Mouse (Mus musculus) heart, embryonic 12.5 days (tissue): ENCODE measurements at regions not wholly inside any gene's neighbourhood (a gene's known extent, or its start where the extent isn't known, plus 50 kb on each side); places are given as distances from the start of the nearest gene placed in this dataset.
A peak's percentile ranks its signal among the peaks of the same experiment; 100 is the strongest.

ENCODE experiments used
- ATAC-seq: fragments of 200-750 bp; cut with Nextera tagmentation; 2 replicates; pipeline ENCODE4 v1.8.0; 2017; ENCODE audit warnings: moderate TSS enrichment, moderate library complexity; ENCODE audit not compliant: insufficient number of reproducible peaks, low FRiP score
- H3K27ac ChIP-seq: fragments of 300-500 bp; sonication (generic); 2 replicates; pipeline ENCODE4 v1.5.1; 2016; ENCODE audit warnings: mild to moderate bottlenecking, moderate library complexity; ENCODE audit not compliant: poor library complexity, severe bottlenecking
- H3K27me3 ChIP-seq: fragments of 300-500 bp; sonication (generic); replicated peaks from 2 replicates; pipeline ENCODE4 v1.6.1; 2016; ENCODE audit warnings: mild to moderate bottlenecking, moderate library complexity
- H3K36me3 ChIP-seq: fragments of 300-500 bp; sonication (generic); 2 replicates; pipeline ENCODE4 v1.6.1; 2016; ENCODE audit warnings: mild to moderate bottlenecking, moderate library complexity
- H3K4me1 ChIP-seq: fragments of 300-500 bp; sonication (generic); replicated peaks from 2 replicates; pipeline ENCODE4 v1.6.1; 2016; ENCODE audit warnings: mild to moderate bottlenecking
- H3K4me2 ChIP-seq: fragments of 300-500 bp; sonication (generic); 2 replicates; pipeline ENCODE4 v1.6.1; 2016; ENCODE audit warnings: mild to moderate bottlenecking, moderate library complexity
- H3K4me3 ChIP-seq: fragments of 300-500 bp; sonication (generic); 2 replicates; pipeline ENCODE4 v1.5.1; 2016; ENCODE audit warnings: mild to moderate bottlenecking
- H3K9ac ChIP-seq: fragments of 300-500 bp; sonication (generic); 2 replicates; pipeline ENCODE4 v1.6.1; 2016; ENCODE audit warnings: mild to moderate bottlenecking, moderate library complexity
- H3K9me3 ChIP-seq: fragments of 300-500 bp; sonication (generic); replicated peaks from 2 replicates; pipeline ENCODE4 v1.6.1; 2016; ENCODE audit warnings: mild to moderate bottlenecking, moderate library complexity
- WGBS: fragments of 180-500 bp; shearing (Covaris S2); methylation state at CpG from one replicate; pipeline ENCODE4 v1.1.7; 2016; 5-methylcytosine and 5-hydroxymethylcytosine counted together

DNA sequence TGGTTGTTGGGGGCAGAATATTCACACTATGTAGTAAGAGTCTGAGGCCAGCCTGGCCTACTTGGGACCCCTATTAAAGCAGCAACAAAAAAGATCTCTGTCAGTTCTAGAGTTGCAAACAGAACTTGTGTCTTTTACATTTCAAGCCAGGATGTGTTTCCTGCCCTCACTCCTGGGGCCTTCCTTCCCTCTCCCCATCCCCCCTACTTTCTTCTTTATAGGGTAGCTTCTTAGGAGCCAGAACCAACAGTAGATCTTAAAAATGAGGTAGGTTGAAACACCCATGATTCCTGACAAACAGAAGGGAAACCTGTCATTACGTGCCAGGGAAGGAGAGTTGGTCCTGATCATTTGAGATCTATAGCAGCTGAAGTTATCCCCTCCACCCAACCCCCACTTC, 198.0 kb upstream of the Trib2 start:
- no peaks in the 10 kb centered on the region for H3K27me3 ChIP-seq
- WGBS: 94% methylated on average over 1 of the region's 1 CpGs
- no peak overlapping the region for H3K4me2 ChIP-seq
- no peak overlapping the region for H3K4me3 ChIP-seq
- no peaks in the 10 kb centered on the region for H3K9me3 ChIP-seq
- ATAC-seq: no peak
- peaks cover 27% of the 10 kb centered on the region for H3K4me1 ChIP-seq
- H3K9ac ChIP-seq: no peak overlapping the region
- H3K27ac ChIP-seq: no peak overlapping the region
- no peaks in the 10 kb centered on the region for H3K36me3 ChIP-seq

DNA sequence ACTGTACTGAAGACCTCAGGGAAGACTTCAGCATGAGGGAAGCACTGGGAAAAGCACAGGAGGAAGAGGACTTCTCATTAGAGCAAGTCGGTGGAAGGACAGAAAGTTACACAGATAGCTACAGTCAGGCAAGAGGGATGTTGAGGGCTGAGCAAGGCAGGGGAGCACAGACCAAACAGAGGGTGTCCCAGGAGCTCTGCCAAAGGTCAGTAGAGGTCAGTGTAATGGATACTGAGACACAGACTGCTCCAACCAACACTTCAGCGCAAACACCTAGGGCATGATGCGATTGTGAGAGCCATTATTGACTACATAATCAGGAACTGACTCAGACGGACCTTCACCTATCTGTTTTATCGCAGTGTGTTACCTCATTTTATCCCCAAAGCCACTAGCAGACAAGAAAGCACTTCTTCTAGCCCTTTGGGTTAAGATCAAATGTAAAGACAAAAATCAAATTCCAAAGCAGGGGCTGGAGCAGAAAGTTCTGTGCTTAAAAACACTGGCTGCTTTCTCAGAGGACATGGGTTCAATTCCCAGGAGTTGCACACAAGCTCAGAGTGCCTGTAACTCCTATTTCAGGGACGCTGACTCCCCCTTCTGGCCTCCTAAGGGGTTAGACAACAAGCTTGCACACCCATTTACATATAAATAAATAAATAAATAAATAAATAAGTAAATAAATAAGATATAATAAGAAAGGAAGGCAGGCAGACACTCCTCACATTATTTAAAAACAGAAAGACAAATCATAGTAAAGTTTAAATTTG, 197.3 kb upstream of the Trib2 start:
- H3K9me3 ChIP-seq: no peaks in the 10 kb centered on the region
- no peak overlapping the region for H3K9ac ChIP-seq
- H3K27me3 ChIP-seq: no peaks in the 10 kb centered on the region
- no peak overlapping the region for H3K27ac ChIP-seq
- H3K36me3 ChIP-seq: no peaks in the 10 kb centered on the region
- ATAC-seq: no peak
- WGBS: 83% methylated on average over 6 of the region's 6 CpGs
- H3K4me1 ChIP-seq: peaks cover 30% of the 10 kb centered on the region
- H3K4me3 ChIP-seq: no peak overlapping the region
- H3K4me2 ChIP-seq: no peak overlapping the region

- no peak for ATAC-seq
- no peaks in the 10 kb centered on the region for H3K27me3 ChIP-seq
- WGBS: 74% methylated on average over 2 of the region's 2 CpGs
These were observed 196.6 kb upstream of the Trib2 start for GRCm38 (mm10) chr12:16013354-16013753.

DNA sequence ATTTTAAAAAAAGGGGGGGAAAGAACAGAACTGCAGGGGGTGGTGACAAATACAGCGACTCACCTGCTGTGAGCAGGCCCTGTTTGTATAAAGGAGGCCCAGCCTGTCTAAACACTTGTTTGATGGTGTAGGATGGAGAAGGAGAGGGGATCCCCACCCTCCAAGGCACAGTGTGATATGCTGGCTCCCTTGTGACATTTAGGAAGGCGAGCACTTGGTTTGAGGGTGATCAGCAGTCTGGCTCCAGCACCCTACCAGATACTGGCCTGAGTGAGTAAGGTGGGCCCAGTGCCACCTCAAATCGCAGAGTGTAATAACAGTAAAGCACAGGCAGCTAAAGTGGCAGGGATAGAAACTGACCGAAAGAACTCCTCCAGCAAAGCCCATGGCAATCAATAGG, 195.4 kb upstream of the Trib2 start:
- Histone ChIP-seq H3K4me3 (no peak overlapping the region), H3K36me3 (no peaks in the 10 kb centered on the region), H3K27ac (no peak overlapping the region), H3K9me3 (no peaks in the 10 kb centered on the region), H3K27me3 (no peaks in the 10 kb centered on the region), H3K4me1 (peaks cover 33% of the 10 kb centered on the region), H3K9ac (no peak overlapping the region), H3K4me2 (no peak overlapping the region)
- ATAC-seq: no peak
- 78% methylated on average over 4 of the region's 4 CpGs for WGBS

More at GRCm38 (mm10) chr12:16013354-16013753, 196.6 kb upstream of the Trib2 start:
- Histone ChIP-seq H3K36me3 (no peaks in the 10 kb centered on the region), H3K9ac (no peak overlapping the region), H3K4me3 (no peak overlapping the region), H3K9me3 (no peaks in the 10 kb centered on the region), H3K4me1 (peaks cover 35% of the 10 kb centered on the region), H3K4me2 (no peak overlapping the region), H3K27ac (no peak overlapping the region)

- peaks cover 29% of the 10 kb centered on the region for H3K4me1 ChIP-seq
- no peaks in the 10 kb centered on the region for H3K27me3 ChIP-seq
- no peak for ATAC-seq
- 61% methylated on average over 10 of the region's 10 CpGs for WGBS
- H3K9me3 ChIP-seq: no peaks in the 10 kb centered on the region
- H3K9ac ChIP-seq: no peak overlapping the region
- no peak overlapping the region for H3K4me2 ChIP-seq
- H3K27ac ChIP-seq: 0 out of 2 replicates have a peak overlapping the region, but pooled peaks have one; percentile 30
- no peak overlapping the region for H3K4me3 ChIP-seq
- H3K36me3 ChIP-seq: no peaks in the 10 kb centered on the region
These were observed 193.3 kb upstream of the Trib2 start for GRCm38 (mm10) chr12:16009822-16010620.

DNA sequence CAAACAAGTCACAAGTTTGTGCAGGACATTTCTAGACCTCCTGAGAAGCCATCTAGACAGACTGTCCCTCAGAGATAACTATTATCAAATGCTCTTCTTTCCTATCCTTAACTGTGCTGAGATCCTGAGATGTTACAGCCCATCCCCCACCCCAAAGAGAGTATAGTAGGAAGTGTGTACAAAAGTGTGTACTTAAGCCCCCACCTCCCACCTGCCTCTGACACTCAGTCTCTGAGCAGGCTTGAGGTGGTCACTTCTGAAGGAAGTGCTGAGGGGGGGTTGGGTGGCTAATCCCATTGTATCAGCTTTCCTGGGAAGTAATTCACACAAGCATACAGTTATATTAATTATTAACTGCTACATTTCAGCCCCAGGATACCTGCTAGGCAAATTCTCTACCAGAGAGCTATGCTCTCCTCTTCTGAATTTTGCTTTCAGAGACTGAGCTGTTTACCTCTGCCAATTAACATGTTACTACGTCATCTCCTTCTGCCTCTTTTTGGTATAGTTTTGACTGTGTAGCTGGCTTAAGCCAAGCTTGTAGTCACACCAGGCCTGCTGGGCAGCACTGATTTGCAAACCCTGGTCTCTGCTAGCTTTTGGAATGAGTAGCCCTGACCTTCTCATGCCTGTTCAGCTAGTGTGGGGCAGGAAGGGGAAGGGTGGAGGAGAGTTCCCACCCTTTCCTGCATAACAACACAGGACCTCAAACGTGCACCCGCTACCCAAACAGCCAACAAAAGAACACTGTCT, 192.2 kb upstream of the Trib2 start:
- ATAC-seq: peak; percentile 63; the same call in 1 of the 2 replicates
- H3K4me1 ChIP-seq: peaks cover 23% of the 10 kb centered on the region
- H3K4me3 ChIP-seq: no peak overlapping the region
- no peaks in the 10 kb centered on the region for H3K9me3 ChIP-seq
- H3K27me3 ChIP-seq: no peaks in the 10 kb centered on the region
- 52% methylated on average over 3 of the region's 3 CpGs for WGBS
- H3K9ac ChIP-seq: no peak overlapping the region
- no peak overlapping the region for H3K4me2 ChIP-seq
- H3K27ac ChIP-seq: peak overlapping the region; percentile 40
- H3K36me3 ChIP-seq: no peaks in the 10 kb centered on the region

- Histone ChIP-seq H3K36me3 (no peaks in the 10 kb centered on the region), H3K9me3 (no peaks in the 10 kb centered on the region), H3K4me1 (peaks cover 23% of the 10 kb centered on the region), H3K9ac (no peak overlapping the region), H3K4me2 (no peak overlapping the region), H3K27me3 (no peaks in the 10 kb centered on the region), H3K4me3 (no peak overlapping the region), H3K27ac (no peak overlapping the region)
- ATAC-seq: no peak
- 61% methylated on average over 4 of the region's 4 CpGs for WGBS
These were observed 191.5 kb upstream of the Trib2 start for GRCm38 (mm10) chr12:16008261-16008660.

DNA sequence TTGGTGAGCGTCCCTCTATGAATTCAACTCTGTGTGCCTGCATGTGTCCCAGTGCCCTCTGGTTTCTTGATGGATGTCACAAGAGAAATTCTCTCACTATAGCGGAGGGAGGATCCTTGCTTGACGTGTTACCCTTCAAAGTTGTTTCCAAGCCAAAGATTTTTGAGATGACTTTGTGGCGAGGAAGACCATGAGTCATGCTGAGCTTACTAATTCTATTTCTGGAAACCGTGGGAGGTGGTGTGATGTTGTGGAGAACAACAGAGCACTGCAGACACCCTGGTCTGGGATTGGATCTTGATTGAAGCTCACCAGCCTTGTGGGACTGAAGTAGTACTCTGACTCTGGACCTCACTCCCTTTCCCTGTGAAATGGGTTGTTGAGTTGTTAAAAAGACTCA, 190.0 kb upstream of the Trib2 start:
- no peaks in the 10 kb centered on the region for H3K27me3 ChIP-seq
- WGBS: 40% methylated on average over 5 of the region's 5 CpGs
- ATAC-seq: no peak
- H3K36me3 ChIP-seq: no peaks in the 10 kb centered on the region
- H3K4me2 ChIP-seq: no peak overlapping the region
- H3K4me1 ChIP-seq: peaks cover 27% of the 10 kb centered on the region
- no peaks in the 10 kb centered on the region for H3K9me3 ChIP-seq
- H3K4me3 ChIP-seq: no peak overlapping the region
- 0 out of 2 replicates have a peak overlapping the region, but pooled peaks have one; percentile 6 for H3K27ac ChIP-seq
- H3K9ac ChIP-seq: no peak overlapping the region

- H3K4me1 ChIP-seq: peaks cover 27% of the 10 kb centered on the region
- no peak for ATAC-seq
- WGBS: 90% methylated on average over 5 of the region's 5 CpGs
- H3K9ac ChIP-seq: no peak overlapping the region
- no peaks in the 10 kb centered on the region for H3K9me3 ChIP-seq
- 0 out of 2 replicates have a peak overlapping the region, but pooled peaks have one; percentile 6 for H3K27ac ChIP-seq
- no peak overlapping the region for H3K4me2 ChIP-seq
- no peak overlapping the region for H3K4me3 ChIP-seq
- H3K36me3 ChIP-seq: no peaks in the 10 kb centered on the region
- H3K27me3 ChIP-seq: no peaks in the 10 kb centered on the region
These were observed 189.6 kb upstream of the Trib2 start for GRCm38 (mm10) chr12:16006286-16006685.

DNA sequence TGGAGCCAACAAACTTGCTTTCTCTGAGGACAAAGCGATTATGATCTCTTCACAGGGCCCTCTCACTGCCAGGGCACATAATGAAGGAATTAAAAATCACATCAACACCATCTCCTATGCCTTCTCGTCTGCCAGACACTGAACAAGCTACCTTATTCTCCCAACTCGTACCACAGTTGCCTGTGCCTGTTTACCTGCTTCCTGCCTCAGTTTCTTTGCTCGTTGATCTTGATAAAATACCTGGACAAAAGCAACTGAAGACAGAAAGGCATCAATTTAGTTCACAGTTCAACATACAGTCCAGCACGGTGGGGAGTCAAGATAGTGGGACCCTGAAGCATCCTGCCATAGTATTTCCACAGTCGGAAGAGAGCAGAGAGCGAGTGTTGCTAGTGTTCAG, 185.1 kb upstream of the Trib2 start:
- H3K36me3 ChIP-seq: no peaks in the 10 kb centered on the region
- no peak overlapping the region for H3K4me3 ChIP-seq
- H3K27ac ChIP-seq: no peak overlapping the region
- H3K27me3 ChIP-seq: no peaks in the 10 kb centered on the region
- peaks cover 7% of the 10 kb centered on the region for H3K4me1 ChIP-seq
- no peak overlapping the region for H3K9ac ChIP-seq
- H3K9me3 ChIP-seq: no peaks in the 10 kb centered on the region
- no peak overlapping the region for H3K4me2 ChIP-seq
- WGBS: 87% methylated on average over 7 of the region's 7 CpGs
- ATAC-seq: no peak

DNA sequence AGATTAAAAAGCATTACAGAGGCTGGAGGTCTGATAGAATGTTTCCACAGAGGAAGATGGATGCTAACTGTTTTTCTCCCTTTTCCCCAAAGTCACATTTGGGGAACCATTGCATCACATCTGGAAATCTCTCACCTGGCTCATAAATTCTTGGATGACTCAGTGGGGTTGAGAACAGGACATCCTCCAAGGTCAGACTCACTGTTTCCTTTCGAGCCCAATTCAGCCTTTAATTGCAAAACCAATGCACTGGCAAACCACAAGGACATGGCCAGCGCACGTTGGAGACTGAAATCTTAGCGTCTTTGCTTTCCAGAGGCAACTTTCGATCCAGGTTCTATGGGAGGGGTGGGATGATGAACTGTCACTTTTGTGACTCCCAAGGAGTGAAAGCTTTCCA, 184.5 kb upstream of the Trib2 start:
- Histone ChIP-seq H3K4me3 (no peak overlapping the region), H3K9me3 (no peaks in the 10 kb centered on the region), H3K4me1 (0 out of 2 replicates have a peak, but pooled peaks cover 3% of the 10 kb centered on the region), H3K27me3 (no peaks in the 10 kb centered on the region), H3K4me2 (no peak overlapping the region), H3K9ac (no peak overlapping the region), H3K36me3 (no peaks in the 10 kb centered on the region), H3K27ac (no peak overlapping the region)
- 82% methylated on average over 5 of the region's 5 CpGs for WGBS
- no peak for ATAC-seq
